Mouse (Mus musculus): ENCODE measurements around the gene Macf1.
"Not testable (repeated sequence)": the region's sequence is repeated elsewhere in the genome, so short reads cannot be mapped to it uniquely, and the experiment has no call there.

DNA sequence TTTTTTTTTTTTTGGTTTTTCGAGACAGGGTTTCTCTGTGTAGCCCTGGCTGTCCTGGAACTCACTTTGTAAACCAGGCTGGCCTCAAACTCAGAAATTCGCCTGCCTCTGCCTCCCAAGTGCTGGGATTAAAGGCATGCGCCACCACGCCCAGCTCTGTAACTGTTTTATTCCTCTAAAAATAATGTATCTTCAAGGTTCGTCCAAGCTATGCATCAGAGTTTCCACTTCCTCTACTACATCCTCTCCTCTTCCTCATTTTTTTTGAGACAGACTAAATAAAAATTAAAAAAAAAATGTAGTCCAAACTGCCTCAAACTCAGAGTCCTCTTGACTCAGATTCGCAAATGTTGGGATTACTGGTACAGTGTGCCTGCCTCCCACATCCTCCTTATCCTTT, 52.0 kb downstream of the Macf1 start:
- TF ChIP-seq CTCF (IDR thresholded peaks at IDR 0.05; ENCODE audit: borderline replicate concordance, insufficient read depth, low read length); POLR2A (IDR thresholded peaks at IDR 0.05; ENCODE audit: low read depth, low read length): not testable (repeated sequence)

All from embryonic fibroblast, embryonic 13.5 days (primary cell).